Mouse (Mus musculus) kidney, embryonic 14.5 days (tissue): ENCODE measurements around the gene Gorasp1. TPM values are rescaled to one million over a fixed set of nuclear protein-coding genes. Genes with fewer than 3 reads are reported as not detected.

Experiments used
- ATAC-seq: fragments of 200-750 bp; cut with Nextera tagmentation; 2 replicates; pipeline ENCODE4 v1.8.0; 2017; ENCODE audit warnings: moderate number of reproducible peaks, mild to moderate bottlenecking, moderate TSS enrichment, moderate library complexity; ENCODE audit not compliant: low FRiP score, low TSS enrichment
- H3K27ac ChIP-seq: fragments of 300-500 bp; sonication (generic); 2 replicates; pipeline ENCODE4 v1.5.1; 2014; ENCODE audit warnings: low read depth, mild to moderate bottlenecking, low read length, moderate library complexity, mixed read lengths
- H3K27me3 ChIP-seq: fragments of 300-500 bp; sonication (generic); 2 replicates; pipeline ENCODE4 v1.6.1; 2014; ENCODE audit warnings: mild to moderate bottlenecking, low read length; ENCODE audit not compliant: control insufficient read depth, insufficient read depth
- H3K36me3 ChIP-seq: fragments of 300-500 bp; sonication (generic); 2 replicates; pipeline ENCODE4 v1.6.1; 2014; ENCODE audit warnings: low read length, mixed read lengths; ENCODE audit not compliant: control insufficient read depth, insufficient read depth
- H3K4me1 ChIP-seq: fragments of 300-500 bp; sonication (generic); 2 replicates; pipeline ENCODE4 v1.6.1; 2014; ENCODE audit warnings: low read length, mixed read lengths; ENCODE audit not compliant: control insufficient read depth, insufficient read depth
- H3K4me2 ChIP-seq: fragments of 300-500 bp; sonication (generic); replicated peaks from 2 replicates; pipeline ENCODE4 v1.6.1; 2014; ENCODE audit warnings: low read depth, mild to moderate bottlenecking, low read length
- H3K4me3 ChIP-seq: fragments of 300-500 bp; sonication (generic); 2 replicates; pipeline ENCODE4 v1.5.1; 2014; ENCODE audit warnings: mild to moderate bottlenecking, low read length
- H3K9ac ChIP-seq: fragments of 300-500 bp; sonication (generic); 2 replicates; pipeline ENCODE4 v1.6.1; 2014; ENCODE audit warnings: low read depth, mild to moderate bottlenecking, low read length, moderate library complexity
- H3K9me3 ChIP-seq: fragments of 300-500 bp; sonication (generic); 2 replicates; pipeline ENCODE4 v1.6.1; 2016; ENCODE audit warnings: low read length; ENCODE audit not compliant: control insufficient read depth
- WGBS: fragments of 180-500 bp; shearing (Covaris S2); extraction: QIAGEN DNeasy Blood & Tissue Kit; methylation state at CpG from one replicate; pipeline ENCODE4 v1.1.7; 2014; 5-methylcytosine and 5-hydroxymethylcytosine counted together
- polyA plus RNA-seq: library from polyadenylated mRNA; unstranded; fragments of >200 nt; fragmentation: Nextera tagmentation; extraction: Ambion mirVana; gene quantifications from 2 replicates; pipeline ENCODE4 v1.2.1, GENCODE M21; 2014

Gorasp1 gene
- polyA plus RNA-seq, 1 experiment from 2014 or later = 22.1 TPM

DNA sequence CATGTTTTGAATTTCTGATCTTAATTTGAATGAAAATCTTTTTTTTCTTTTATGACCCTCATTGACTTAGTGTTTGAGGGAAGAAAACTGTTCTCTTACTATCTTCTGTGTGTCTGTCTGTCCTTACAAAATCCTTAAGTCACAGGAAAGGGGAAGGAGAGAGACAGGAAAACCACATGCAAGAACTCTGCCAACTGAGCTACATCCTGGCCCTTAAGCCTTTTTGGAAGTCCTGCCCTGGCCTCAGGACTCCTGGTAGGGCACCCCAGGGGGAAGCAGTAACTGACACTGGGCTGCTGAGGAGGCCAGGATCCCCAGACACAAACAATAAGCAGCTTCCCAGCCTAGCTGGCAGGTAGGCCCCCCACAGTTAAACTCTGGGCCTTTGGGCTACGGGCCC is 6.0 kb upstream of the Gorasp1 start:
- Histone ChIP-seq H3K36me3 (no peaks in the 10 kb centered on the region), H3K9ac (no peak overlapping the region), H3K4me1 (0 out of 2 replicates have a peak, but pooled peaks cover under 1% of the 10 kb centered on the region), H3K4me3 (no peak overlapping the region), H3K27ac (no peak overlapping the region), H3K27me3 (no peaks in the 10 kb centered on the region), H3K4me2 (no peak overlapping the region), H3K9me3 (no peaks in the 10 kb centered on the region)
- 75% methylated on average over 1 of the region's 1 CpGs for WGBS
- no peak for ATAC-seq

DNA sequence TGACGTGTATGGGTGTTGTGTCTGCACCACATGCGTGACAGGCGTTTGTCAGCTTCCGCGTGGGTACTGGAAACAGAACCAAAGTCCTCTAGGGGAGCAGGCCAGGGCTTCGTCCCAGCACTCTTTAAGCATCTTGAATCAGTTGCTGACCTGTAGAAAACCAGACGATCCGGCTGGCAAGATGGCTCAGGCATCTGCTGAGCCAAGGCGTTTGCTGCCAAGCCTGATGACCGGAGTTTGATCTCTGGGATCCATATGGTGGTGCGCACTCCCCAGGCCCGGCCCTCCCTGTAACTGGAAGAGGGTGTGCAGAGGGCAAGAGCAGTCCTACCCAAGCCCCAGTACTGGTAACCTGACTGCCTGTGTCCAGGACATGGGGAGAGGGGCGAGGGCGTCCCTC is 4.5 kb upstream of the Gorasp1 start:
- no peaks in the 10 kb centered on the region for H3K9me3 ChIP-seq
- 81% methylated on average over 14 of the region's 14 CpGs for WGBS
- no peaks in the 10 kb centered on the region for H3K36me3 ChIP-seq
- no peak overlapping the region for H3K9ac ChIP-seq
- H3K27ac ChIP-seq = no peak overlapping the region
- H3K4me2 ChIP-seq = no peak overlapping the region
- no peaks in the 10 kb centered on the region for H3K27me3 ChIP-seq
- no peak overlapping the region for H3K4me3 ChIP-seq
- H3K4me1 ChIP-seq = peaks cover 3% of the 10 kb centered on the region; the same call in 1 of the 2 replicates
- ATAC-seq = no peak

DNA sequence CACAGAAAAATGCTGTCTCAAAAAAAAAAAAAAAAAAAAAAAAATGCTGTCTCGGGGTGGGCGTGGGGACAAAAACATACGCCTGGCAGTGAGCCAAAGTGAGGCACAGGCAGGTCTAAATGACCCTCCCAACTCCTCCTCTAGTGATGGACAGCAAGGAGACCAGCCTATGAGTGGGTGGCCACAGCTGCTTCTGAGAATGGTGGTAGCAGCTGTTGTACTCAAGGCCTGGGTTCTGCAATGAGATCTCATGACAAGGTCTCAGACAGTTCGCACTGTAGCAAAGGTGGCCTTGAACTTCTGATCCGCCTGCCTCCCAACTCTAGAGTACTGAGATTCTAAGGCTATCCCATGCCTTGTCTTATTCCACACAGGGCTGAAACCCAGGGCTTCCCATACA is 4.0 kb upstream of the Gorasp1 start:
- no peak overlapping the region for H3K27ac ChIP-seq
- 75% methylated on average over 5 of the region's 5 CpGs for WGBS
- H3K9me3 ChIP-seq = no peaks in the 10 kb centered on the region
- no peak overlapping the region for H3K4me3 ChIP-seq
- H3K27me3 ChIP-seq = no peaks in the 10 kb centered on the region
- no peak overlapping the region for H3K4me2 ChIP-seq
- peaks cover 6% of the 10 kb centered on the region; the same call in 1 of the 2 replicates for H3K4me1 ChIP-seq
- no peak for ATAC-seq
- no peaks in the 10 kb centered on the region for H3K36me3 ChIP-seq
- no peak overlapping the region for H3K9ac ChIP-seq

DNA sequence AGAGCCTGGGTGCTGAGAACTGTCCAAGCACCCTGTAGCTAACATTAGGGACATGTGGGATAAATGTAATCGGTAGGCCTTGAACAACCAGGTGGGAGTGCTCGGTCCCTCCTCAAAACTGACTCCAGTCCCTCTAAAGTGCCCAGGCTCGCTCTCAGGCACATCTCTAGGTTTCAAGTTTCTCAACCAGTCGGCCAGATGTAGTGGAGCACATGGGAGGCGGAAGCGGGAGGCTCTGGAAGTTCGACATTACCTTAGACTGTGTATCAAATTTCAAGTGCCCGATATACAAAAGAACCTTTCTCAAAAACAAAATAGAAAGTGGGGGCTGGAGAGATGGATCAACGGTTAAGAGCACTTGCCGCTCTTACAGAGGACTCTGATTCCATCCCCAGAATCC is 2.3 kb upstream of the Gorasp1 start:
- no peaks in the 10 kb centered on the region for H3K9me3 ChIP-seq
- peaks cover 9% of the 10 kb centered on the region; the same call in 1 of the 2 replicates for H3K4me1 ChIP-seq
- H3K9ac ChIP-seq = no peak overlapping the region
- ATAC-seq = no peak
- H3K27ac ChIP-seq = no peak overlapping the region
- 28% methylated on average over 10 of the region's 10 CpGs for WGBS
- H3K27me3 ChIP-seq = no peaks in the 10 kb centered on the region
- no peak overlapping the region for H3K4me3 ChIP-seq
- no peak overlapping the region for H3K4me2 ChIP-seq
- H3K36me3 ChIP-seq = no peaks in the 10 kb centered on the region

DNA sequence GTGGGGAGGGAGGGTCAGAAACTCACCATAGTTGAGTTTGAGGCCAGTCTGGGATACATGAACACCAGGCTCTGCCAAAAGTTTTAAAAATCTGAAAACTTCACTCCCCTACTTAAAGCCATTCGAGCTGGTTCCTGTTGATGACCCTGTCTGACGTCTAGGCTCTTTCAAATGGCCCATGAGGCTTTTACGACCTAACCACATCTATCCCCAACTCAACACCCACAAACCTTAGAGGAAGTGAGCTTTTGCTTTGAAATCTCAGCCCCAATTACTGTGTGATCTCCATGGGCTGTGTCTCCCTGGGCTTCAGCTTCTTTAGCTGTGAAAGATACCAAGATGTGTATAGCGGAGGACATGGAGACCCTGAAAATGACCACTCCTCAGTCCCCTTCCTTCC is 1.1 kb upstream of the Gorasp1 start:
- no peak for ATAC-seq
- Histone ChIP-seq H3K4me2 (no peak overlapping the region), H3K4me3 (no peak overlapping the region), H3K27ac (no peak overlapping the region), H3K9ac (no peak overlapping the region), H3K27me3 (no peaks in the 10 kb centered on the region), H3K36me3 (no peaks in the 10 kb centered on the region), H3K4me1 (peaks cover 9% of the 10 kb centered on the region; the same call in 1 of the 2 replicates), H3K9me3 (no peaks in the 10 kb centered on the region)
- 56% methylated on average over 4 of the region's 4 CpGs for WGBS

DNA sequence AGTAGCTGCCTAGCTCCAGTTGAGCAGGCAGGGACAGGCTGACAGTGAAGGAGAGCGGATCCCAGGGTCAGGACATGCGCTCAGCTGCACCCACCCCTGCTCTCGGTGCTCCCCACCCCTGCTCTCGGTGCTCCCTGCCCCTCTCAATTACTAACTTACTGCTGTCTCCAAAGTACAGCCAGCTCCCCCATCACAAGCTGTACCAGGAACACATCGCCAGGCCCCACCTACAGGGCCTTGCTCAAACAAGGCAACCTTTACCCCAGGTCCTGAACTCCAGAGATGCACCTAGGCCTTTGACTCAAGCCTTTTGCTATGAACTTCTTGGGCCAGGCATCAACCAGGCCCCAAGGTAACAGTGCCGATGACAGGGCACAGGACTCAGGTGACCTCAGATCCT is 3.7 kb downstream of the Gorasp1 start:
- no peak overlapping the region for H3K9ac ChIP-seq
- no peak overlapping the region for H3K4me2 ChIP-seq
- 94% methylated on average over 6 of the region's 6 CpGs for WGBS
- H3K27ac ChIP-seq = no peak overlapping the region
- H3K4me1 ChIP-seq = peaks cover 9% of the 10 kb centered on the region; the same call in 1 of the 2 replicates
- H3K9me3 ChIP-seq = no peaks in the 10 kb centered on the region
- no peaks in the 10 kb centered on the region for H3K27me3 ChIP-seq
- H3K4me3 ChIP-seq = no peak overlapping the region
- peaks cover 28% of the 10 kb centered on the region for H3K36me3 ChIP-seq
- ATAC-seq = no peak

DNA sequence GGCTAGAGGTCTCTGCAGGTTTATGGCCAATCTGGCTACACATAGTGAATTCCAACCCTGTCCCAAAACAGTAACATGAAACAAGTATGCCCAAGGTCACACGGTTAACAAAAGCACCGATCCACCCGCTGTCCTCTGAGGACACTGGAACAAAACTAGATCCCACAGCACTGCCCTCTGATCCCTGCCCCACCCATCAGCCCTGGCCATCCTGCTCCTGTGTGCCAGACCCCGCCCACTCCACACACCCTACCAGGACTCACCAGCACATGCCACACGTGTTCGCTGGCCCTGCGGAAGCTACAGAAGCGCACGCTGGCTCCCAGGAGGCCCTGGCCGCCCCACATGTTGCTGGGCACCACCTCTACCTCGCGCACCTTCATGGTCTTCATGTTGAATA is 5.0 kb downstream of the Gorasp1 start:
- no peak overlapping the region for H3K27ac ChIP-seq
- H3K9me3 ChIP-seq = no peaks in the 10 kb centered on the region
- H3K27me3 ChIP-seq = no peaks in the 10 kb centered on the region
- no peak overlapping the region for H3K4me3 ChIP-seq
- no peak overlapping the region for H3K9ac ChIP-seq
- no peak for ATAC-seq
- peaks cover 6% of the 10 kb centered on the region; the same call in 1 of the 2 replicates for H3K4me1 ChIP-seq
- H3K36me3 ChIP-seq = peaks cover 40% of the 10 kb centered on the region
- no peak overlapping the region for H3K4me2 ChIP-seq
- 86% methylated on average over 12 of the region's 12 CpGs for WGBS

DNA sequence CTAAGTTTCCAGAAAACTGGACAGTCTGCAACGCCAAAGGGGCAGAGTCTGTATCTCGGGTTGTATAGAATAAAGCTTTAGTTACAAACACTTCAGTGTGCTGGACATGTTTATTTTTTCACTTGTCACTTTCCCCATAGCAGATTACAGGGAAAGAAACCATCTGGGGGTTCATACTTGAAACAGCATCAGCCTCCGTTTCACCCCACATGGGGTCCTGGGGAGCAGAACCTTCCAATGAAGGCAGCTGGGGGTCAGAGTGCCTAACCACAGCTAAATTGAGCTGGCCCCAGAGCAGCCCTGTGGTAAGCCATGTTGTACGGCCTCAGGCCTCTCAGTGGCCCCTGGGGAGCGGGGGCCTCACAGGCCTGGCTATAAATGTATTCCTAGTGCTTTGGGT is 10.9 kb downstream of the Gorasp1 start:
- no peaks in the 10 kb centered on the region for H3K4me1 ChIP-seq
- H3K9ac ChIP-seq = no peak overlapping the region
- H3K4me3 ChIP-seq = no peak overlapping the region
- H3K4me2 ChIP-seq = no peak overlapping the region
- H3K9me3 ChIP-seq = no peaks in the 10 kb centered on the region
- peaks cover 87% of the 10 kb centered on the region for H3K36me3 ChIP-seq
- ATAC-seq = no peak
- 68% methylated on average over 5 of the region's 5 CpGs for WGBS
- H3K27ac ChIP-seq = no peak overlapping the region
- no peaks in the 10 kb centered on the region for H3K27me3 ChIP-seq

DNA sequence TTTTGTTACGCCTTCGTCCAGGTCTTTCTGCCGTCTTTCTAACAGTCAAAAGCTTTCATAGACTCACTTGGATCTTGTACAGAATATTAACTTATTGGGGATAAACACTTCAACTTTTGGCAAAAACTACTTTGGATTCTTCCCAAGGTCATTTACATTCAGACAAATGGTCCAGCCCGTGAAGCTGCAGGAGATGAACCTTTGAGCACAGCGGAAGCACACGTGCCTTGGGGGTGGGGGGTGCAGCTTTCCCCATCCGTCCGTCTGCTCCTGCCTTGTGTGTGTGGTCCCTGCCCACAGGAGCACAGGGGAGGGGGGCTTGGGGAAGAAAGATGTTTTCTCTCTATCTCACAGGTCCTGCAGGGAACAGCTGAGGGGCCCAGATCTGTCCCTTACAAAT is 11.6 kb downstream of the Gorasp1 start:
- Histone ChIP-seq H3K27me3 (no peaks in the 10 kb centered on the region), H3K4me2 (no peak overlapping the region), H3K9ac (no peak overlapping the region), H3K27ac (no peak overlapping the region), H3K4me1 (no peaks in the 10 kb centered on the region), H3K36me3 (peaks cover 90% of the 10 kb centered on the region), H3K4me3 (no peak overlapping the region), H3K9me3 (no peaks in the 10 kb centered on the region)
- WGBS = 75% methylated on average over 8 of the region's 8 CpGs
- ATAC-seq = no peak
